11 mouse cellular contexts compared by ENCODE assay signal in the genomic region with DNA sequence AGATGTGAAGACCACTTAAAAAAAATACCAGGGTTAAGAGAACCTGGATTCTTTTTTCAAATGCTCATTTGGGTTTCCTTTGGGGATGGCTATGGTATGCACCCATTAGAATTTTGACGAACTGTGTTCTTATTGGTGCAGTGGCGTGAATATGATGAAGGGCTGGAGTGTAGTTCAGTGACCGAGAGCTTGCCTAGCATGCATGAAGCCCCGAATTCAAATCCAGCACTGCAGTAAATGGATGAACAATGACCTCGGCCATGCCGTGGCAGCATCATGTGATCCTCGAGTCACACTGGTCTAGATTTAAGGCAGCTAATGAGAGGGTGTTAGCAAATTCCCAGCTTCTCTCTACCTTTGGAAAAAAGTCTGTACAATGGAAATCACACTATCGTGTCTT.
A peak's percentile ranks its signal among the peaks of the same experiment; 100 is the strongest.
DNase-seq lines count a peak whose midpoint lies in the region; ATAC-seq and TF ChIP-seq lines count a peak whose summit lies in the region.
"Had no signal": no experiment of that assay in that cellular context is flagged by ENCODE, and none has a peak within 500 bp of the region (broad histone marks: within the 10 kb centered on the region; RNA-seq: fewer than 3 reads in every experiment).

No protein-coding gene starts in this region.

- intact Hi-C loops in left cerebral cortex, postnatal 36 days (cut with DNase I): loop anchor here (2.0 kb wide), 1 partner anchor 73 kb away; no protein-coding TSS in a partner anchor

- H3K27me3 ChIP-seq in kidney, postnatal 0 days (ENCODE audit: insufficient read depth, low read length): no peaks in the 10 kb centered on the region
- no peaks in the 10 kb centered on the region for H3K27me3 ChIP-seq in forebrain, embryonic 13.5 days
- H3K27me3 ChIP-seq in intestine, embryonic 15.5 days (replicated peaks): no peaks in the 10 kb centered on the region
- no peaks in the 10 kb centered on the region for H3K27me3 ChIP-seq in neural tube, embryonic 15.5 days (replicated peaks)
- no peaks in the 10 kb centered on the region for H3K27me3 ChIP-seq in thymus, adult 2 months (ENCODE audit: control insufficient read depth, insufficient read depth, low read length)
- H3K27me3 ChIP-seq: neural tube, embryonic 12.5 days had no signal

- H3K36me3 ChIP-seq in kidney, postnatal 0 days (ENCODE audit: insufficient read depth, low read length): no peaks in the 10 kb centered on the region
- H3K36me3 ChIP-seq in forebrain, embryonic 13.5 days (ENCODE audit: poor library complexity, severe bottlenecking): 0 out of 2 replicates have a peak, but pooled peaks cover under 1% of the 10 kb centered on the region
- H3K36me3 ChIP-seq in intestine, embryonic 15.5 days: no peaks in the 10 kb centered on the region
- 0 out of 2 replicates have a peak, but pooled peaks cover 2% of the 10 kb centered on the region for H3K36me3 ChIP-seq in neural tube, embryonic 15.5 days
- H3K36me3 ChIP-seq in thymus, adult 2 months (ENCODE audit: control insufficient read depth, insufficient read depth, low read length): no peaks in the 10 kb centered on the region

- no peak overlapping the region for H3K4me3 ChIP-seq in kidney, postnatal 0 days (replicated peaks; ENCODE audit: low read depth, low read length)
- H3K4me3 ChIP-seq in forebrain, embryonic 13.5 days: no peak overlapping the region
- H3K4me3 ChIP-seq in intestine, embryonic 15.5 days (replicated peaks): no peak overlapping the region
- no peak overlapping the region for H3K4me3 ChIP-seq in neural tube, embryonic 15.5 days (replicated peaks)
- H3K4me3 ChIP-seq in thymus, adult 2 months (ENCODE audit: control insufficient read depth, insufficient read depth, low read length): no peak overlapping the region
- H3K4me3 ChIP-seq: neural tube, embryonic 12.5 days had no signal

- 83% methylated on average over 8 of the region's 8 CpGs for WGBS in kidney, postnatal 0 days
- 77% methylated on average over 8 of the region's 8 CpGs for WGBS in forebrain, embryonic 13.5 days
- WGBS in intestine, embryonic 15.5 days: 79% methylated on average over 8 of the region's 8 CpGs
- WGBS in neural tube, embryonic 15.5 days: 79% methylated on average over 8 of the region's 8 CpGs
- 85% methylated on average over 8 of the region's 8 CpGs for WGBS in thymus, adult 2 months

- TF ChIP-seq POLR2A in thymus, adult 2 months (IDR thresholded peaks at IDR 0.05; ENCODE audit: control insufficient read depth, extremely low read depth, insufficient read depth, low read length, poor library complexity): no peak

- DNase-seq in kidney, postnatal 0 days (ENCODE audit: low spot score): no peak
- no peak for DNase-seq in kidney, postnatal 10 days
- DNase-seq in thymus, adult 2 months: no peak
- DNase-seq in left cerebral cortex, postnatal 36 days (ENCODE audit: low spot score in 2 of 2): no peak
- DNase-seq: adrenal gland, postnatal 25 days had no signal

- peak overlapping the region; percentile 79 for H3K27ac ChIP-seq in kidney, postnatal 0 days
- peak overlapping the region; percentile 96 for H3K27ac ChIP-seq in forebrain, embryonic 13.5 days
- peak overlapping the region; percentile 83 for H3K27ac ChIP-seq in intestine, embryonic 15.5 days
- peak overlapping the region; percentile 95 for H3K27ac ChIP-seq in neural tube, embryonic 15.5 days (replicated peaks)
- no peak overlapping the region for H3K27ac ChIP-seq in thymus, adult 2 months (ENCODE audit: control insufficient read depth, insufficient read depth, low read length)

- H3K4me2 ChIP-seq in kidney, postnatal 0 days (ENCODE audit: low read length): no peak overlapping the region; the same call in 1 of the 2 replicates
- H3K4me2 ChIP-seq in forebrain, embryonic 13.5 days: peak overlapping the region; percentile 44; the same call in 1 of the 2 replicates
- peak overlapping the region; percentile 46 for H3K4me2 ChIP-seq in intestine, embryonic 15.5 days (replicated peaks)
- H3K4me2 ChIP-seq in neural tube, embryonic 15.5 days: peak overlapping the region; percentile 45
- H3K4me2 ChIP-seq: liver, embryonic 11.5 days; neural tube, embryonic 12.5 days had no signal

- no peak overlapping the region for H3K9ac ChIP-seq in kidney, postnatal 0 days (ENCODE audit: low read depth, low read length)
- no peak overlapping the region for H3K9ac ChIP-seq in forebrain, embryonic 13.5 days
- H3K9ac ChIP-seq in intestine, embryonic 15.5 days: no peak overlapping the region
- H3K9ac ChIP-seq in neural tube, embryonic 15.5 days (replicated peaks): peak overlapping the region; percentile 37; the same call in 1 of the 2 replicates
- H3K9ac ChIP-seq: neural tube, embryonic 12.5 days had no signal

- no peaks in the 10 kb centered on the region for H3K4me1 ChIP-seq in kidney, postnatal 0 days (replicated peaks; ENCODE audit: insufficient read depth, low read length)
- H3K4me1 ChIP-seq in forebrain, embryonic 13.5 days: peaks cover 48% of the 10 kb centered on the region
- peaks cover 17% of the 10 kb centered on the region for H3K4me1 ChIP-seq in intestine, embryonic 15.5 days (replicated peaks)
- peaks cover 56% of the 10 kb centered on the region for H3K4me1 ChIP-seq in neural tube, embryonic 15.5 days
- no peaks in the 10 kb centered on the region; the same call in 1 of the 2 replicates for H3K4me1 ChIP-seq in thymus, adult 2 months (replicated peaks; ENCODE audit: control insufficient read depth, insufficient read depth, low read length)

- no peak for ATAC-seq in kidney, postnatal 0 days (replicated peaks; ENCODE audit: low FRiP score, low read depth)
- ATAC-seq in forebrain, embryonic 13.5 days: 0 out of 2 replicates have a peak, but pooled peaks have one; percentile 8
- ATAC-seq in intestine, embryonic 15.5 days: no peak
- ATAC-seq in neural tube, embryonic 15.5 days (ENCODE audit: low FRiP score): no peak
- no peak for ATAC-seq in activated CD4-positive, CD25-positive, alpha-beta regulatory T cell, adult 4 months

- H3K9me3 ChIP-seq in kidney, postnatal 0 days (replicated peaks; ENCODE audit: low read length): no peaks in the 10 kb centered on the region
- H3K9me3 ChIP-seq in forebrain, embryonic 13.5 days (replicated peaks): no peaks in the 10 kb centered on the region
- H3K9me3 ChIP-seq in intestine, embryonic 15.5 days: no peaks in the 10 kb centered on the region
- no peaks in the 10 kb centered on the region for H3K9me3 ChIP-seq in neural tube, embryonic 15.5 days (replicated peaks)
- H3K9me3 ChIP-seq: neural tube, embryonic 12.5 days had no signal

- TF ChIP-seq CTCF in kidney, postnatal 0 days (IDR thresholded peaks at IDR 0.05; ENCODE audit: low read depth): no peak
- TF ChIP-seq CTCF in thymus, adult 2 months (IDR thresholded peaks at IDR 0.05; ENCODE audit: borderline replicate concordance, control insufficient read depth, extremely low read depth, insufficient read depth, low read length, poor library complexity): no peak
